In genomic region chr6:5403095-5403815, GRCm38 (mm10) we compare ENCODE assay signal across 10 mouse cellular contexts. TPM values are rescaled to one million over a fixed set of nuclear protein-coding genes. Genes with fewer than 3 reads are reported as not detected.
DNase-seq lines count a peak whose midpoint lies in the region; ATAC-seq lines count a peak whose summit lies in the region.
"Had no signal": no experiment of that assay in that cellular context is flagged by ENCODE, and none has a peak within 500 bp of the region (broad histone marks: within the 10 kb centered on the region; RNA-seq: fewer than 3 reads in every experiment).

No protein-coding gene starts in this region.

- peak overlapping the region; percentile 26; the same call in 1 of the 2 replicates for H3K4me2 ChIP-seq in kidney, embryonic 14.5 days (replicated peaks; ENCODE audit: low read depth, low read length)
- H3K4me2 ChIP-seq in forebrain, embryonic 13.5 days = peak overlapping the region; percentile 53

- H3K9me3 ChIP-seq in kidney, embryonic 14.5 days (ENCODE audit: control insufficient read depth, low read length) = no peaks in the 10 kb centered on the region
- no peaks in the 10 kb centered on the region for H3K9me3 ChIP-seq in forebrain, embryonic 13.5 days (replicated peaks)

- ATAC-seq in kidney, embryonic 14.5 days (ENCODE audit: low FRiP score, low TSS enrichment) = peak; percentile 59; the same call in 1 of the 2 replicates
- peak; percentile 60 for ATAC-seq in forebrain, embryonic 13.5 days
- ATAC-seq in megakaryocyte progenitor cell, adult 5-6 weeks (replicated peaks; ENCODE audit: poor library complexity) = 0 out of 2 replicates have a peak, but pooled peaks have one; percentile 32
- no peak for ATAC-seq in erythroblast, adult 5-6 weeks (replicated peaks; ENCODE audit: low FRiP score, poor library complexity, severe bottlenecking)
- ATAC-seq in activated CD4-positive, CD25-positive, alpha-beta regulatory T cell, adult 4 months = no peak
- ATAC-seq: CD4-positive, CD25-positive, alpha-beta regulatory T cell, adult 4 months had no signal

- H3K9ac ChIP-seq in kidney, embryonic 14.5 days (ENCODE audit: low read depth, low read length) = no peak overlapping the region
- peak overlapping the region; percentile 47; the same call in 1 of the 2 replicates for H3K9ac ChIP-seq in forebrain, embryonic 13.5 days

- DNase-seq in kidney, adult 8-10 months = no peak
- DNase-seq in MN1 (ENCODE audit: low spot score) = peak; percentile 32
- DNase-seq in natural killer cell, adult 2 months (ENCODE audit: low spot score in 2 of 2) = no peak
- DNase-seq: heart, postnatal 36 days had no signal

- 35% methylated on average over 18 of the region's 18 CpGs for WGBS in kidney, embryonic 14.5 days
- WGBS in forebrain, embryonic 13.5 days = 5% methylated on average over 18 of the region's 18 CpGs

- H3K4me1 ChIP-seq in kidney, embryonic 14.5 days (ENCODE audit: control insufficient read depth, insufficient read depth, low read length) = peaks cover 2% of the 10 kb centered on the region; the same call in 1 of the 2 replicates
- H3K4me1 ChIP-seq in forebrain, embryonic 13.5 days = peaks cover 44% of the 10 kb centered on the region

- H3K27me3 ChIP-seq in kidney, embryonic 14.5 days (ENCODE audit: control insufficient read depth, insufficient read depth, low read length) = no peaks in the 10 kb centered on the region
- H3K27me3 ChIP-seq in forebrain, embryonic 13.5 days = no peaks in the 10 kb centered on the region

- H3K4me3 ChIP-seq in kidney, embryonic 14.5 days (ENCODE audit: low read length) = no peak overlapping the region
- H3K4me3 ChIP-seq in forebrain, embryonic 13.5 days = peak overlapping the region; percentile 19

- no peak overlapping the region for H3K27ac ChIP-seq in kidney, embryonic 14.5 days (ENCODE audit: low read depth, low read length)
- peak overlapping the region; percentile 93 for H3K27ac ChIP-seq in forebrain, embryonic 13.5 days

- no peaks in the 10 kb centered on the region for H3K36me3 ChIP-seq in kidney, embryonic 14.5 days (ENCODE audit: control insufficient read depth, insufficient read depth, low read length)
- no peaks in the 10 kb centered on the region for H3K36me3 ChIP-seq in forebrain, embryonic 13.5 days (ENCODE audit: poor library complexity, severe bottlenecking)

RNA-seq across cellular contexts. Expression of gene Asb4, which starts 20.1 kb away (rescaled TPM):
- 32.3 and 40.6 TPM in 2 replicates for polyA plus RNA-seq in kidney, embryonic 14.5 days (2014; fragmentation: Nextera tagmentation; extraction: Ambion mirVana)
- polyA plus RNA-seq in forebrain, embryonic 13.5 days (2015; fragmentation: Nextera tagmentation; extraction: Ambion mirVana) = 22.8 and 25.1 TPM in 2 replicates
- total RNA-seq in megakaryocyte progenitor cell, adult 5-6 weeks (2015) = 0.07 TPM in 1 of 2 replicates, not detected in the other
- 0.14 TPM in 1 of 2 replicates, not detected in the other for total RNA-seq in megakaryocyte progenitor cell, adult 5-6 weeks (2017)
- not detected in 2 replicates for total RNA-seq in erythroblast, adult 5-6 weeks (2015; ENCODE audit: low replicate concordance)
- not detected in 2 replicates for total RNA-seq in erythroblast, adult 5-6 weeks (2017; ENCODE audit: low replicate concordance)
- polyA plus RNA-seq in activated CD4-positive, CD25-positive, alpha-beta regulatory T cell, adult 4 months (2017; shearing (Covaris generic)) = not detected

Comparison
In these comparisons a context has a peak if more than half of its experiments do, and no peak if none do; other contexts are left out.
1. ATAC-seq: peak in kidney, embryonic 14.5 days (single experiment), forebrain, embryonic 13.5 days (single experiment) and megakaryocyte progenitor cell, adult 5-6 weeks (single experiment); none in erythroblast, adult 5-6 weeks (single experiment) and activated CD4-positive, CD25-positive, alpha-beta regulatory T cell, adult 4 months (single experiment).
2. RNA of gene Asb4, which starts 20.1 kb away (polyA plus RNA-seq): 32.3 to 40.6 TPM in kidney, embryonic 14.5 days and 22.8 to 25.1 TPM in forebrain, embryonic 13.5 days; not detected in activated CD4-positive, CD25-positive, alpha-beta regulatory T cell, adult 4 months; every median in the first group is over 10 times any median in the second.